Mouse (Mus musculus) embryonic stem cell, embryonic (primary cell): Measurements from ENCODE around the gene Traf3.

Experiments used
- CTCF ChIA-PET, 4 experiments: fragments of 300-600 bp in 2 of 4; fragments of 350-600 bp in 2 of 4; sonication (Branson Sonifier 250); formaldehyde crosslinking; loops; one replicate each; lab custom pipeline; 2022; ENCODE audit warnings: inconsistent platforms in 2 of 4; lab: Charles Lee
- POLR2A ChIA-PET, 4 experiments: fragments of 300-600 bp in 2 of 4; fragments of 350-600 bp in 2 of 4; sonication (Branson Sonifier 250); formaldehyde crosslinking; loops; one replicate each; lab custom pipeline; 2022; ENCODE audit warnings: antibody characterized with exemption in 4 of 4, inconsistent platforms in 1 of 4; lab: Charles Lee

Gene Traf3

DNA sequence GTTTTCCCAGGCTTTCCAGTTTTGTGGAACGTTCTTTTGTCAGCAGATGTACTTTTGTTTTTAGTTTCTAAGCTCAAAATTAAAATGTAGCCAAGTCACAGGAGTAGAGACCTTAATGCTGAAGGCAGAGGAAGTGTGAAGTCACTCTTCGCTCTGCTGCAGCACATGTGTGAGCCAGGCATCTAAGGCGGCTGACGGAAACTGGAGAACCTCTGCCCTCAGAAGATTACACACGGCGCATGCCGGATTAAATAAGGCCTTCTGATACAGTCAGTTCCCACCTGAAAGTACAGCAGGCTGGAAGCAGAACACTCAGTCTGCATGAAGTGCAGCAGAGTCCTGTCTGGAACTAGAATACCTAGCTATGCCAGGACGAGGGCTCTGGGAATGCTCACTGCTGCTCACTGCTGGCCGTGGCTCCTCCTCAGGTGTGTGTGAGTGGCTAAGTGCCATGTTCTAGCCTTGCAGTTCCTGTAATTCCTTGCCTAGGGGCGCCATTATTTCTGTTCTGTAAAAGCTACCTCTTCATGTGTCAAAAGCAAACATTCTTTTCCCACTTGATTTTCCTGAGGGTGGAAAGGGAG is 59.1 kb downstream of the Traf3 start:
- CTCF ChIA-PET: interaction anchor here in 1 of 4 experiments (1.4 kb wide), 1 partner anchor 82 kb away, joined by 4 read pairs; no protein-coding TSS in a partner anchor
- POLR2A ChIA-PET: interaction anchor here in 3 of 4 experiments (0.5 to 1.2 kb wide), 6 partner anchors 10 to 313 kb away, joined by 3 to 4 read pairs (median 3); partner anchors contain the start of gene Eif5 (in 1 of the 3)

DNA sequence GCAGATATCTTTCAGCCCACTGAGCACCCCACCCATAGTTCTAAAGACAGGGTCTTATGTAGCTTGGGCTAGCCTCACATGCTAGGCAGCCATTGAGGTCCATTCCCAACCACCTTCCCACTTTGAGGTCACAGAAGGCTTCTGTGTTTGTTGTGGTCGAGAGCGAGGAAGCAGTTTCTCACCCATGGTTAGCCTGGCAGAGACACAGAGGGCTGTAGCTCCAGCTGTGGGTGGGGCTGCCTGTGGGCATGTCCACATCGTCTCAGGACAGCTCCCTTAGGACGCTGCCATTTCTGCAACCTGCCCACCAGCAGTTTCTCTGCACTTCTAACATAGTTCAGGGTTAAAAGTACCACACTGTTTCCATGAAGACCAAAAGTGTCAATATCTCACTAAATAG is 61.2 kb downstream of the Traf3 start:
- CTCF ChIA-PET: interaction anchor here in 1 of 4 experiments (0.5 kb wide), 1 partner anchor 368 kb away, joined by 3 read pairs; no protein-coding TSS in a partner anchor
- POLR2A ChIA-PET: interaction anchor here in 1 of 4 experiments (1.6 kb wide), 1 partner anchor 93 kb away, joined by 3 read pairs; no protein-coding TSS in a partner anchor

DNA sequence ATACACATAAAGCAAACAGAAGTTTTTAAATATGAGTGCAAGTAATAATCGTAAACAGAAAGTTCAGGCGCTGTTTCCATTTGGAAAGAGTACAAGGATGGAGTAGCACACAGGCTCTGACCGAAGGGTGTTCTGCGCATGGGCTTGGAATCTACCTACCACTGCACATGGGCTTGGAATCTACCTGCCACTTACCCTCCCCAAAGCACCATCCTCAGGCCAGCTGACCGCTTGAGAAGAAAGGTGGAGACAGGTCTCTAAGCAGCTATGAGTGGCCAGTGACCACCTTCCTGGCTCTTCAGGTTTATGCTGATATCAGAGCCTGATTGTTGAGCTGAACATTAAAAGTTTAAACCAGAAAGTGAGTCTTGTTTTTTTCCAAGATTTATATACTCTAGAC is 62.3 kb downstream of the Traf3 start:
- POLR2A ChIA-PET: interaction anchor here in 1 of 4 experiments (1.0 to 1.6 kb wide), 2 partner anchors 16 to 92 kb away, joined by 3 to 5 read pairs; no protein-coding TSS in a partner anchor

DNA sequence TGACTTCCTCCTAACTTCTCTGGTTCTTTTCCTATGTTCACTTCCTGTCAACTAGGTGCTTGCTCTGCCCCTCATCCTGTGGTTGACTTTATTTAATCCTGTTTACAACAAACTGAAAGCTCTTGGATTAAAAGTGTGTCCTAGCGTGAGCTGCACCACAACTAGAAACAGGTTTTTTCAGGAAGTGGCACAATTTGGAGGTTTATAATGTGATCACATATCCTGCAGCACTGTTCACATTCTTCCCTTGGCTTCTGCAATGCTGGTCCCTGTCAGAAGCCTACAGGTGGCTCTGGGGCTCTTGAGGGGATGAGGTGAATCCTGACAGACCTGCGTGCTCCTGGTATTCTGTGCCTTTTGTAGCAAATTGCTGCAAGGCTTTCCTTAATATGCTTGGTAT is 64.6 kb downstream of the Traf3 start:
- ChIA-PET POLR2A (interaction anchor here in 1 of 4 experiments (0.6 kb wide), 1 partner anchor 101 kb away, joined by 3 read pairs; no protein-coding TSS in a partner anchor), CTCF (no interaction called here)

More for the DNA sequence above, 62.3 kb downstream of the Traf3 start:
- CTCF ChIA-PET: no interaction called here

DNA sequence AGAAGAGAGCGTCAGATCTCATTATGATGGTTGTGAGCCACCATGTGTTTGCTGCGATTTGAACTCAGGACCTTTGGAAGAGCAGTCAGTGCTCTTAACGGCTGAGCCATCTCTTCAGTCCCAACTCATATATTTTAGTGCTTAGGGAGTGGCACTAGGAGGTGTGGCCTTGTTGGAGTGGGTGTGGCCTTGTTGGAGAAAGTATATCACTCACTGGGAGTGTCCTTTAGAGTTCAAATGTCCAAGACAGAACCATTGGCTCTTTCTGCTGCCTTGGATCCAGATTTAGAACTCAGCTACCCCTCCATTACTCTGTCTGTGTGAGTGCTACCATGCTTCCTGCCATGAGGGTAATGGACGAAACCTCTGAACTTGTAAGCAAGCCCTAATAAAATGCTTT is 67.6 kb downstream of the Traf3 start:
- ChIA-PET POLR2A (interaction anchor here in 2 of 4 experiments (0.6 to 1.5 kb wide), 4 partner anchors 15 to 239 kb away, joined by 3 to 5 read pairs (median 4); no protein-coding TSS in a partner anchor), CTCF (interaction anchor here in 2 of 4 experiments (1.0 to 1.9 kb wide), 2 partner anchors 90 kb away, joined by 4 to 5 read pairs; no protein-coding TSS in a partner anchor)

DNA sequence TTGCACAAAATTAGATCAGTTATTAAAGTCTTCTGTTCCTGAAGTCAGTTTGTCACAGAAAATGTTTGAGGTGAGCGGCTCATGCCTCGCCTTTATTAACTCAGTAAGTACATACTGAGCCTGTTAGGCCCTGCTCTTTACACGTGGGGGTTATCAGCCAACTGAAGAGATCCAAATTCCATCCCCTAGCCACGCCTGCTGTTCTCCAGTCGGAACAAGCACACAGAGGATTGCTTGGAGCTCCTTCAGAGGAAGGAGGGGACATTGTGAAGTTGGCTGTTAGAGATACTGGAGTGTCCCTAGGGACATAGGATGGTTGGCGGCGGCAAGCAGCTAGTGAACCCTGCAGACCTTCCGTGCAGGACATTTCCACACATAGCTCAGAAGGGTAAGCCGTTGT is 68.2 kb downstream of the Traf3 start:
- POLR2A ChIA-PET: interaction anchor here in 3 of 4 experiments (0.6 to 1.5 kb wide), 10 partner anchors 9 to 346 kb away, joined by 3 to 5 read pairs (median 3); partner anchors contain the start of gene Rcor1 (in 1 of the 3)
- CTCF ChIA-PET: interaction anchor here in 2 of 4 experiments (1.0 to 1.9 kb wide), 3 partner anchors 90 to 235 kb away, joined by 4 to 5 read pairs (median 5); no protein-coding TSS in a partner anchor

DNA sequence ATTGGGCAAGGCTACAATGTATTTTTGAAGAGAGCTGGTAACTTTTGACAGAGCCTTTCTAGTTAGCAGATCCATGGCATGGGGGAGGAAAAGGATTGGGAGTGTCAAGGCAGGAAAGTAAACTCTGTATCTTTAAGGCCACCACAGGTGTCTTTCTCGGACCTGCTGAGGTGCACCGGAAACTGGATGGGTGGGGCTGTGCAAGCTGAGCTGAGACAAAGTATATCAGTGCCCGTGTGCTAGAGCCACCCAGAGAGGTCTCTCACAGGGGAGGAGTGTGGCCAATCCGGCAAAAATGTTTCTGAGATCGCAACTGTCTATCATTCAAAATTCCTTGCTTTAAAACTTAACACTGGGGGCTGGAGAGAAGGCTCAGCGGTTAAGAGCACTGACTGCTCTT is 69.5 kb downstream of the Traf3 start:
- POLR2A ChIA-PET: interaction anchor here in 2 of 4 experiments (0.6 to 1.5 kb wide), 3 partner anchors 11 to 302 kb away, joined by 3 to 5 read pairs (median 4); partner anchors contain the start of gene Eif5 (in 1 of the 2)
- CTCF ChIA-PET: interaction anchor here (0.5 to 1.9 kb wide), 4 partner anchors 92 to 1916 kb away, joined by 3 to 5 read pairs (median 4); no protein-coding TSS in a partner anchor

DNA sequence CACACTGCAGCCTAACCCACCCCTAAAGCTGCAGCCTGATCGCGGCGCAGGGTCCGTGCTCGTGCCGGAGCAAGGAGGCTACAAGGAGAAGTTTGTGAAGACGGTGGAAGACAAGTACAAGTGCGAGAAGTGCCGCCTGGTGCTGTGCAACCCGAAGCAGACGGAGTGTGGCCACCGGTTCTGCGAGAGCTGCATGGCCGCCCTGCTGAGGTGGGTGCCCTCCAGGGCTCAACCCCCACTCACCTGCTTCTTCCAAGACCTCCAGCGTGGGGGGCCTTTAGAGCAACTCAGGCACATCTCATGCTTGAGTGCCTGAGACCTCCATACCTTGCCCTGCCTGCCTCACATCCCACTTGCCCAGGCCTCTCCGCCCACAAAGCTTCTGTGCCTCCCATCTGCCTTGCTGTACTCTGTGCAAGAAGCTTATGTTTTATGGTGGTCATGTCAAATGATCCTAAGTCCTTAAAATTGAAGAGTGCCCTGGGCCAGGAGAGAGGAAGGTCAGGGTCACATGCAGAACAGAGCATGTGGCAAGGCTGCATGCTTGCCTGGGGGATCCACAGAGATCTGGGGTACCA is 71.5 kb downstream of the Traf3 start:
- POLR2A ChIA-PET: interaction anchor here in 2 of 4 experiments (0.9 to 1.7 kb wide), 2 partner anchors 33 to 264 kb away, joined by 3 to 6 read pairs; partner anchors contain the start of gene Amn (in 1 of the 2)
- CTCF ChIA-PET: interaction anchor here in 2 of 4 experiments (0.6 to 1.0 kb wide), 4 partner anchors 127 to 939 kb away, joined by 3 to 6 read pairs (median 4); no protein-coding TSS in a partner anchor

DNA sequence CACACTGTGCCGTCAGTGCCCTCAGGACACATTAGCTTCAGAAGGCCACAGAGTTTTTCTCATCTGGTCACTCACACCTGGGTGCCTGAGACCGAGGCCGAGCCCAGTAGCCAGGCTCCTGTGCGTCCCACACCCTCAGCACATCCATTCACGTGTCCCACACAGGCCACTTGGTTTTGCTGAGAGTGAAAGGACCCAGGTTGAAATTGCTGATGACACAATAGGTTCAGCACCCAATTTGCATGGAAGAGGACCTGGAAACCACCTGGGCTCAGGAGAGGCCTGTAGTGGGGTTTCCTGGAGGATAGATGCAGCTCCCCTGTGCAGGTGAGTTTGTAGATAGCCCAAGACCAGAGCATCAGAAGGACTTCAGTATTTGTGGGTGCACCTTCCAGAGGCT is 72.2 kb downstream of the Traf3 start:
- CTCF ChIA-PET: interaction anchor here in 2 of 4 experiments (0.6 to 1.0 kb wide), 3 partner anchors 126 to 303 kb away, joined by 3 to 6 read pairs (median 3); no protein-coding TSS in a partner anchor
- POLR2A ChIA-PET: interaction anchor here in 2 of 4 experiments (0.8 to 1.7 kb wide), 3 partner anchors 32 to 263 kb away, joined by 3 to 6 read pairs (median 3); partner anchors contain the start of gene Amn (in 1 of the 2)

DNA sequence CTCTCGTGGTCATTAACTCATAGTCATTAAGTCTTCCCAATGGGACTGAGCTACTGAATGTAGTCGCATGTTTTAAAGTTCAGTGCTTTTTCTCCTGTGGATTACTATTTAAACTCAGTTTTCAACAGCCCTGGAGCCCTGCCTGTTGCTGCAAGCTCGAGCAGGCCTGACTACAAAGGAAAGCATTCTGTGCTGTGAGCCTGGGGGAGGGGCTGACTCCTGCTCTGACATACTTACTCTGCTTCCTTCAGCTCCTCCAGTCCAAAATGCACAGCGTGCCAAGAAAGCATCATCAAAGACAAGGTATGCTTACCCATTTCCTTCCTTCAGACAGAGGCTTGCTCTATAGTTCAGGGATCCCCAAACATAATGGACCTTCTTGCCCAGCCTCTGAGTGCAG is 72.6 kb downstream of the Traf3 start:
- ChIA-PET CTCF (interaction anchor here in 1 of 4 experiments (1.0 kb wide), 1 partner anchor 126 kb away, joined by 3 read pairs; no protein-coding TSS in a partner anchor), POLR2A (interaction anchor here in 2 of 4 experiments (0.8 to 1.7 kb wide), 2 partner anchors 32 to 36 kb away, joined by 3 to 6 read pairs; partner anchors contain the start of gene Amn (in 1 of the 2))

DNA sequence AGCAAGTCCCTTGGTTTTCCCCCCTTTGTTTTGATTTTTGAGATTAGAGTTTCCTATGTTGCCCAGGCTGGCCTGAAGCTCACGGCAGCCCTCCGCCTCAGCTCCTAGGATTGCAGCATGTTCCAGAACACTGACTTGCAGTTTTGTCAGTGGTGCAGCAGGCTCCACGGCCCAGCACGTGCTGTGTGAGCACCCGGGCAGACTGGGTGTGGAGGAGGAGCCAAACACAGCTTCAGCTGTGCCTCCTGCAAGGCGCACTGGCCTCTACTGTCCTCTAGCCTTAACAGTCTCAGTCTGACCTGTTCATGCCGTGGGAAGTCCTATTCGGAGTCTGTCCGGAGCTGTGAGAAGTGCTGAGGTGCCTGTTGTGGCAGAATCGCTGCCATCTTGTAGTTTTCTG is 73.8 kb downstream of the Traf3 start:
- ChIA-PET POLR2A (no interaction called here), CTCF (interaction anchor here in 2 of 4 experiments (0.5 to 1.0 kb wide), 5 partner anchors 14 to 291 kb away, joined by 3 to 4 read pairs (median 3); partner anchors contain the start of gene Amn (in 1 of the 2))

DNA sequence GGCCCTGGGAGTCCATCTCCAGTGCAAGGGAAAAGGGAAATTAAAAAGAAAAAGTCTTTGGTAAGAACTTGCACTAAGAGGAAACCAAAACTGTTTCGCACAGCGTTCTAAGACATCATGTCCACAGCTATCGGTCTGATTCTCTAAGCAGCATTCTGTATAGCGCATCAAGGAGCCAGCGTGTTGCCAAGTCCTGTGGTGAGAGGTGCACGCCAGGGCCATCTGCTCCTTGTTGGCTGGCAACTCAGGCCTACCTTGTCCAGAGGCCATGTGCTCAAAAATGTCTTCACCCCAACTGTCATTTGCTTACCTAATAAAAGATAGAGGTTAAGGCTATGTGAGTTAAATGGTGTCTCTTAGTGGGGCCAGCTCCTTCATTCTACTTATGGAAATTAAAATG is 75.7 kb downstream of the Traf3 start:
- ChIA-PET POLR2A (interaction anchor here in 3 of 4 experiments (0.6 to 1.6 kb wide), 8 partner anchors 10 to 437 kb away, joined by 3 to 7 read pairs (median 4); no protein-coding TSS in a partner anchor), CTCF (interaction anchor here in 2 of 4 experiments (0.6 to 1.2 kb wide), 3 partner anchors 92 to 385 kb away, joined by 3 to 15 read pairs (median 3); no protein-coding TSS in a partner anchor)

DNA sequence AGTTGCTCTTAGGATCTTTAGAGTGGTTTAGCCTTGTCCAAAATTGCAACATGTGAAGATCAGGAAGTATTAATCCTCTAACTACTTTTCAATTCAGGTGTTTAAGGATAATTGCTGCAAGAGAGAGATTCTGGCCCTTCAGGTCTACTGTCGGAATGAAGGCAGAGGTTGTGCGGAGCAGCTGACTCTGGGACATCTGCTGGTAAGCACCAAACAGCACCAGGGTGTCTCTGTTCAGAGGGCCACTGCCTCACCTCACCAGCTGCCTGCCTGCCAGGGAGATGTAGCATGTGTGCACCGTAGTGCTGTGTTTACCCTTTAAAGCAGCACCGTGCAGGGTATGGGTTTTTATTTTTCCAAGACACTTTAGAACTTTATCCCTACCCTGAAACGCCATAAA is 76.2 kb downstream of the Traf3 start:
- CTCF ChIA-PET: interaction anchor here in 1 of 4 experiments (1.2 kb wide), 1 partner anchor 93 kb away, joined by 3 read pairs; no protein-coding TSS in a partner anchor
- POLR2A ChIA-PET: interaction anchor here in 2 of 4 experiments (0.6 to 0.8 kb wide), 3 partner anchors 281 to 437 kb away, joined by 3 to 7 read pairs (median 4); no protein-coding TSS in a partner anchor

DNA sequence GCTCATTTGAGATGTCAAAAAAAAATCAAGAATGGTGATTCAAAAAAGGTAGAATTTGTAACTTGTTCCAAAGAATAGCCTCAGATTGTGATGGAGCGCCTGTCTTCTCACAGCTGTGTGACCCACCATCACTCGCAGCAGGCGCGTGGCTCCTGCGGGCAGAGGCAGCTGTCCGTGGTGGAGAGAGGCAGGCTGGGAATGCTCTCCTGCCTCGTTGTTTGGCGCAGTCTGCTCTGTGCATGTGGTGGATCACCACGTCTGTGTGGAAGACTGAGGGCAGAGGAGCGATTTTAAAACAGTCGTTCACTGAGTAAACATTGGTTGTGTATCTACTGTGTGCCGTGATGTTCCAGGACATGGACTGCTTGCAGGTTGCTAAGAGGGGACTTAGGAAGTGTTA is 77.6 kb downstream of the Traf3 start:
- POLR2A ChIA-PET: interaction anchor here in 1 of 4 experiments (1.8 to 2.2 kb wide), 2 partner anchors 15 to 17 kb away, joined by 5 to 8 read pairs; no protein-coding TSS in a partner anchor
- CTCF ChIA-PET: no interaction called here

DNA sequence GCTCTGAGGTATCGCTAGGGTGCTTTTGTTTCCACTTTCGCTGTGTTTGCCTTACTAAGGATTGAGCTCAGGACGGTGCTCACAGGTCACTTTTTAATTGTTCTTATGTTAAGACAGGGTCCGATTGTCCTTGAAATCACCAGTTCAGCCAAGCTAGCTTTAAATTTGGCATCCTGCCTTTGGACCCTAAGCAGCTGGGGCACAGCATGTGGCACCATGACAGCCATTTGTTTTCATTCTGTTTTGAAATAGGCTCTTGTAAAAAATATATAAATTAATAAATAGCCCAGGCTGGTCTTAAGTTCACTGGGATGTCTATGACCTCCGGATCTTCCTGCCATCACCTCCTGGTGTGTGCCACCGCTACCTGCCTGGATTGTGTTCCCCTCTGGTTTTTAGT is 78.9 kb downstream of the Traf3 start:
- ChIA-PET POLR2A (interaction anchor here in 1 of 4 experiments (1.8 to 2.2 kb wide), 2 partner anchors 15 to 16 kb away, joined by 5 to 8 read pairs; no protein-coding TSS in a partner anchor), CTCF (interaction anchor here in 2 of 4 experiments (0.7 to 1.0 kb wide), 2 partner anchors 80 to 1348 kb away, joined by 3 read pairs; no protein-coding TSS in a partner anchor)

DNA sequence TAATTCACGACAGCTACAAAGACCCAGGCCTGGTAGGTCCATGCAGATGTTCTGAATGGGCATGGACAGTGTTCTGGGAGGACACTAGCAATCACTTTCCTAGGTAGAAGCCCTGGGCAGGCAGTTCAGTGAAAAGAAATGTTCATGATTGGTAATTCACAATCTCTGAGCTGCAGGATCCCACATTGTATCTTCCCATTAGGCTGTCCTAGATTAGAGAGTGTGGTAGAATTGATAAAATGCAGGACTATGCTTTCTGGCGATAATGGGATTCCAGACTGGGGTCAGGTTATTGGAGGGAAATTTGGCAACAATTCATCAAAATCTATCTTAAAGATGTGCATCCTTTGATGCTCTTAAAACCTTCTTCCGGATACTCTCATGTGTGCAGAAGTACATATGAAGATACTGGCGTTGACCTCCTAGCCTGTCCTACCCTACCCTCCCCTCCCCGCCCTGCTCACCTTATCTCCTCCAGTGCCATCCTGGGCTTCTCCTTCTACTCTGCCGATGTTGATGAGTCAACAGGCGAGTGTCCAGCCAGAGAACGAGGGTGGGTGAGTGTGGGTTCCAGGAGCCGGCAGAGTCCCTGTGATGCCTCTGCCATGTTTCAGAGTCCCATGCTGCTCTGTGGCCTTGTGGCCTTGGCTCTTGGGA is 80.8 kb downstream of the Traf3 start:
- POLR2A ChIA-PET: no interaction called here

DNA sequence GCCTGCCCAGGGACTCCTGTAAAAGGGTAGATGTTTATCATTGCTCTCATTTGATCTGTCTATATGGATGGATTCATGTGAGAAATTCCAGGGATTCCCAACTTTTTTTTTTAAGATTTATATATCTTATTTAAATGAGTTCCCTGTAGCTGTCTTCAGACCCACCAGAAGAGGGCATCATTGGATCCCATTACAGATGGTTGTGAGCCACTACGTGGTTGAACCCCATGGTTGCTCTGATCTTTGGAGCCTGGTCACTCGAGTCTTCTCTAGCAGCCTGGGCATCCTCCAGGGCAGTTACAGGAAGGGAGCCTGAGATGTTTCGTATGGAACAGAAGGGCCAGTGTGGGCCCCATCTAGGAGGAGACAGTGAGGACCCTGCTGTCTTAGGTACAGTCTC is 82.9 kb downstream of the Traf3 start:
- ChIA-PET POLR2A (no interaction called here), CTCF (interaction anchor here in 1 of 4 experiments (1.0 to 1.4 kb wide), 3 partner anchors 138 to 165 kb away, joined by 3 to 4 read pairs (median 3); no protein-coding TSS in a partner anchor)

More for the DNA sequence above, 80.8 kb downstream of the Traf3 start:
- CTCF ChIA-PET: no interaction called here
